Mouse (Mus musculus): ENCODE results near the gene Zfp473.
"Not testable (repeated sequence)": the region's sequence is repeated elsewhere in the genome, so short reads cannot be mapped to it uniquely, and the experiment has no call there.

Gene Zfp473

DNA sequence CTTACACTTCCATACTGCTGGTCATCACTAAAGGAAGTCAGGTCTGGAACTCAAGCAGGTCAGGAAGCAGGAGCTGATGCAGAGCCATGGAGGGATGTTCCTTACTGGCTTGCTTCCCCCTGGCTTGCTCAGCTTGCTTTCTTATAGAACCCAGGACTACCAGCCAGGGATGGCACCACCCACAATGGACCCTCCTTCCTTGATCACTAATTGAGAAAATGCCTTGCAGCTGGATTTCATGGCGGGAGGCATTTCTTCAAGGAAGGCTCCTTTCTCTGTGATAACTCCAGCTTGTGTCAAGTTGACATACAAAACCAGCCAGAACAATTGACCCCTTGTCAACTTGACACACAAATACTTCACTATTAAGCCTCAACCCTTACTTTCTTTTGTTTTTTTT, at the start of gene Zfp473:
Zfp473 (minus strand) TSS at position 101 of the 400 bp plus-strand sequence.
- not testable (repeated sequence) for DNase-seq (ENCODE audit: low read depth, low spot score)

DNA sequence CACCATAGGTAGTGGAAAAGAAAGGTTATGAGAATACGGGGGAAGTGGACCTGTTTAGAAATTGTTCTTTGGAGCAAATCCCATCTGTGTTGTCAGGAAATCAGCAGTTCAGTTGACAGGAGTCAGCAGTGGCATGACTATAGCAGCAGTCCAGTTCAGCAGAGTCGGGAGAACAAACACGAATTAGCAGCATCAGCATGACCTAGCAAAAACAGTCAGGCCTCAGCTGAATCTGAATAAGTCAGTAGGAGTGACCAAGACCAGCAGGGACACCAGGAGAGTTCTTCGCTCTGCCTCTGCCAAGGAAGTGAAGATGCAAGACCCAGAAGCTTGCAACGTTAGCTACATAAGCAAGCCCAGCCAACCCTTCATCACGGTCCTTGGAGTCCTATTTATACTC, 41.9 kb upstream of the Zfp473 start:
- no peak for DNase-seq (ENCODE audit: low read depth, low spot score)

DNA sequence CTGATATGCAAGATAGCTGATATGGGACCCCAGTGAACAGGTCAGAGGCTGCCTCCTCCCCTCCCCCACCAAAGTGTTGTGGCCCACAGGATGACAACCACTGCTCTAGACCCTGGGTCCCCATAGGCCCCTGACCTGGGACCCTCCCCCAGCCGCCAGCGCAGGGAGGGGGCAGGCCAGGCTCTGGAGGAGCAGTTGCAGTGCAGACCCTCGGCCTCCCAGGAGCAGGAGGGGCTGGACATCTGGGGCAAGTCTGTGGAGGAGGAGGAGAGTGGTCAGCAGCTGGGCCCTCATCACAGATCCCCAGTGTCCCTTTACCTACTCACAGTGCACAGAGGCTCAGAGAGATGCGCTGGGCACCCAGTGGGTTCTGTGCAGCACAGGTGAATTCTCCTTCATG, 39.2 kb upstream of the Zfp473 start:
- no peak for DNase-seq (ENCODE audit: low read depth, low spot score)

DNA sequence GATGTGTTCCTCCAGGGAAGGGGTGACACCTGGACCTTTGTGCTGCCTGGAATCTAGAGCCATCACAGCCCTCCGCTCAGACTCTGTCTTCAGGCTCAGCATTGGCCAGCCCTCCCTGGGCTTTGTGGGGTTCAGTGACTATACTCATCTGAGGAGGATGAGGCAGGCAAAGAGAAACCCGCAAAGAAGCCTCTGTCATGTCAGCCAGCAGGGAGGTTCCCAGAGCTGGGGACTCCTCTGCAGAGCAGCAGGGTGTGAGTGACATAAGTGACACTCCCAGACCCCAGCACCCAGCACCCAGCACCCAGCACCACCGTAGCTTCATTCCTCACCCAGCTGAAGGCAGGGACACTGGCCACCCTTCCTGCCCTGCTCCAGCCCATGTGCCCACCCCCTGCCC, 38.7 kb upstream of the Zfp473 start:
- no peak for DNase-seq (ENCODE audit: low read depth, low spot score)

DNA sequence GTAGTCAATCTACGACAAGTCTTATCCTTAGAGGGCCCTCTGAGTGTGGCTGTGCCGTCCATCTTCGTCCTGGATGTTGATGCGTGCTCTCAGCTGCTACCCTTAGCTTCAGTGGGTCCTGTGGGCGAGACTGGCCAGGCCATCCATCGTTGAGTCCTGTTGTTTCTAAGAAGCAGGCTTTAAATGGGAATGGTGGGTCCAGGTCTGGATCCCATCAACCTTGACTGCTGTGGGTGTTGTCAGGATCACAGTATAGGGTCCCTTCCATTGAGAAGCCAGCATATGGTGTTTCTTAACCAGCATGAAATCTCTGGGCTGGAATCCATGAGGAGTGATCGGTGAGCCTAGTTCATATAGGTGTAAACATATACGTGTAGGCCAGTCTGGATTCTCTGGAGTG, 29.3 kb upstream of the Zfp473 start:
- no peak for DNase-seq (ENCODE audit: low read depth, low spot score)

DNA sequence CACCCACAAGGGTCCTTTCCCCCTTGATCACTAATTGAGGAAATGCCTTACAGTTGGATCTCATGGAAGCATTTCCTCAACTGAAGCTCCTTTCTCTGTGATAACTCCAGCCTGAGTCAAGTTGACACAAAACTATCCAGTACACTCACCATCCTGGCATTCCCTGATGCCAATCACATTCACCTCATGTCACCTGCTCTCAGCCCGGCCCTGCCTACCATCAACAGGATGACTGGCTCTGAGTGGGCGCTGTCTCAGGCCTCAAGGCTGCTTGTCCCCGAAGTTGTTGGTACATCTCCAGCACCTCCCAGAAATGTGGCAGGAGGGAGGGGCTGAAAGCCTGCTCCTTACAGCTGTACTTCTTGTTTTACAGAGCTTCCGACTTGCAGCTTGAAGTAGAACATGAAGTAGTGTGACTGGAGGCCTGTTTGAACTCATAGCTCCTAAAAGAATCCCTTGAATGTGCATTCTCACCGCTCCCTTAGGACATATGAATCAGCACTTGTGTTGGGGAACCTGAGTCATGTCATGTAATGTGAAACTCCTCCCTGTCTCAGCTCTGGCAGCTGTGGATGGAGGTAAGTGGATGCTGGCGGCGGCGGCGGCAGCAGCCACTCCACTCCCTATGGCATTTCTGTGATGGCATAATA, 26.1 kb upstream of the Zfp473 start:
- DNase-seq (ENCODE audit: low read depth, low spot score) = no peak

DNA sequence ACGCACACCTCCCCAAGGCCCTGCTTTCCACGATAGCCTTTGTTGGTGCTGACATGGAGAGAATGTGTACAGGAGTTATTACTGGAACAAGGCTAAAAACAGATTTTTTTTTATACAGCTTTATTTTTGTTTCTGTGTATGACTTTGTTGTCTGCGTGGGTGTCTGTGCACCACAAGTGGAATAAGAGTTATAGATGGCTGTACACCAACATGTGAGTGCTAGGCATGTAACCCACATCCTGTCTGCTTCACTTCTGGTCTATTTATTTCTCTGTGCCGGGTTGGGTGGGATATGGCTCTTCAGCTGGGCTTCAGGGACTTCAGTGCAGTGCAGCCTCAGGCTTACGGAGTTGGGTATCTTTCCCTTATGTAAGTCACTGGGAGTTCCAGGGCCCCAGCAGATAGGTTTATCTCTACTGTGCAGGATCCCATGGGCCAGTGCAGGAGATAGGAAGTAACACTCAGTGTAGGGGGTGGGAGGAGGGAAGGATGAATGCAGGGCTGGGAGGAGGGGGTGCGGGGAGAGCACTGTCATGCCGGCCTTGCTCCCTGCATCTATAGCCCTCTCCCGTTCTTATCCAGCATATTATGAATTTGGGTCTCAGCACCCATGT, 21.8 kb upstream of the Zfp473 start:
- no peak for DNase-seq (ENCODE audit: low read depth, low spot score)

DNA sequence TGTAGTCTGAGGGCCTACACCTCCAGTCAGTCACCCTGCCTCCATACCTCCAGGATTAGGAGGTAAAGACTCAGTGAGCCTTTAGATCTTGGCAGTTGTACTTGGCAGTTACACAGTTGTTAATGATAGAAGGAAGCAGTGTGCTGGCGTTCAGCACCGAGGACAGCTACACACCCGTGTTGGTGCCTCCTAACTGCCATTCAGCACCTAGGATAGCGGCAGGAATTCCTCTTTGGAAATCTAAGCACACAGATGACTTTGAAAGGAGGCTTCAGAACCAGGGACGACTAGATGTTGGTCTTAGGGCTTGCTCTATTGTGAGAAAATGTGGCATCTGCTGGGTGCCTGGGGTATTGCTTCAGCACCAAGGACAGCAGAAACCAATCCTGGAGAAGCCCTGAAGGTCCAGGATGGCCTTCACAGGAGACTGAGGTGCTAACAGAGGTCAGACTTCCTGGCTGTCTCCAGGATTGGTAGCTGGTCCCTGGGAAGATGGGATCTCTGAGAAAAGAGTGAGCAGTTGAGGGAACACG, 19.3 kb upstream of the Zfp473 start:
- peak; percentile 91 for DNase-seq (ENCODE audit: low read depth, low spot score)

DNA sequence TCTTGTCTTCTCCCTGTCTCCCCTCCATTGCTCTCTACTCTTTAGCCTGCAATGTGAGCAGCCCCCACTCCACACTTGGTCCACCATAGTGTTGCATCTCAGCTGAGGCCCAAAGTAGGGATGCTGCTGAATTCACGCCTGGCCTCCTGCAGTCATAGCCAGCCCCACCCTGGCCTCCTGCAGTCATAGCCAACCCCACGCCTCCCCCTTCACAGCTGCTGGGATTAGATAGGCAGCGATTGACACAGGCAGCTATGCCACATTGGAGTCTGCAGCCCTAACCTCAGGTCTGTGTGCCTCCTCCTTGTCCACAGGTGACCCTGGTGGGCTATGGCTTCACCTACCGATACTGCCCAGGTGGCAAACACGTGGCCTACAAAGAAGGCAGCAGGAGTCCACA, 17.3 kb upstream of the Zfp473 start:
- DNase-seq (ENCODE audit: low read depth, low spot score) = no peak

DNA sequence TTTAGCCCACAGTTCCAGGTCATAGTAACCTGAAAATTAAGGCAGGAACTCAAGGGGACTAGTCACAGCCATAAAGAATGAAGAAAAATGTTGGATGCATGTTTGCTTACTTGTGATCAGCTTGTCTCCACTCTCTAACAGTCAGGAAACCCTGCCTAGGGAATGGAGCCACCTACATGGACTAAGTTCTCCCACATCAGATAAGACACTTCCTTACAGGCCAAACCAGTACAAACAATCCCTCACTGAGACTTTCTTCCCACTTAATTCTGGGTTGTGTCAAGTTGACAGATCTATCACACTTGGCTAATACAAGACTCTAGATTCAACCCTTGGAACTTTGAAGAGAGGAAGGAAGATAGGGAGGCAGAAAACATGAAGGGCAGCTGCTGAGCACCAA, 9.5 kb upstream of the Zfp473 start:
- DNase-seq (ENCODE audit: low read depth, low spot score) = no peak

DNA sequence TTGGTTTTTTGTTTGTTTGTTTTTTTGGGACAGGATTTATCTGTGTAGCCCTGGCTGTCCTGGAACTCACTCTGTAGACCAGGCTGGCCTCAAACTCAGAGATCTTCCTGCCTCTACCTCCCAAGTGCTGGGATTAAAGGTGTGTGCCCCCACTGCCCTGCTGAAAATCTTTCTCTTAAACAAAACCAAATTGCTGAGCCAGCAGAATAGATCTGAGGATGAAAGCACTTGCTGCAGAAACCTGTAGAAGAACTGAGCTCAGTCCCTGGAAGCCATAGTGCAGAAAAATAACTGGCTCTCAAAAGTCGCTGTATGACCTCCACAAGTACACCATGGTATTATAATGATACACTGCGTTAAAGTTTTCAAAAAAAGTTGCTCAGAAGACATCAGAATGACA, 6.3 kb upstream of the Zfp473 start:
- DNase-seq (ENCODE audit: low read depth, low spot score) = no peak

DNA sequence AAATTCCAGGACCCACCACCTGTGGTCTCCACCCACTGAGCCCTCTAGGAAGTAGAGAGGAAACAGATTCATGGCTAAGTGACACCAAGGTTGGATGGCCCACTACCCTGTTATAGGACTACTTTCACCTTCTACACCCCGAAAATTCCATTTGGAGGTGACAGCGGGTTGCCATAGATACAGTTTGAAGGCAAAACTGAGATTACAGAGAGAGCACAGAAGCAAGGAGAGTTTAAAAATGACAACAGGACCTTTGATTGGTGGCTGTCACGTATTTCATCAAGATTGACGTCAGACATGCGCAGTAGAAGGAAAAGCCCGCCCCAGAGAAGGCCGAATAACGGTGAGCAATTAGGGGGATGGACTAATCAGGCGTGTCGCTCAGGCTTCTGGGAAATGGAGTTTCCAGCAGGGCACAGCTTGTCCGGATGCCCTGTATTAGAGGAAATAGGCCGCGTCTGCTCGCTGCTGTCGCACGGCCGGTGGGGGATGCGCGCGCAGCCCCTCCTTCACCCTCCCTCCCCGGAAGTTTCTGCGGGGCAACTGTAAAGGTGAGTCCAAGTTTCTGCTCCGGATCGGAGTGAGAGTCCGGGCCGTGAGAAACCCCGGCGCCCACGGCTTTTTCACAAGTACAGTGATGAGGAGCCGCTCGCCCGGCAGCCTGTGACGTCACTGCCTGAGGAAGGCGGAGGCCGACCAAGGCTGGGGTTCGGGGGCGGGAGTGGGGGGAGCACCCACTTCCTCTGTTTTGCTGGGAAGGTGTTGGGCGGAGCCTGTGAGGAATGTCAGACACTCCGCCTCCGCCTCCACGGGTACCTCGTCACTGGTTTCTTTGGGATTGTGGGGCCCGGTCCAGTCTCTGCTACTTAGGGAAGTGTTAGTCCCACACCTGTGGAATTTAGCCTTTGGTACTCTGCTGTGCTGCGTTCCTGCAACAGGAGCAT, 2.5 kb downstream of the Zfp473 start, which contains the start of gene Vrk3:
Vrk3 (plus strand) TSS at position 313 of the 944 bp plus-strand sequence.
- peak; percentile 96 for DNase-seq (ENCODE audit: low read depth, low spot score)

DNA sequence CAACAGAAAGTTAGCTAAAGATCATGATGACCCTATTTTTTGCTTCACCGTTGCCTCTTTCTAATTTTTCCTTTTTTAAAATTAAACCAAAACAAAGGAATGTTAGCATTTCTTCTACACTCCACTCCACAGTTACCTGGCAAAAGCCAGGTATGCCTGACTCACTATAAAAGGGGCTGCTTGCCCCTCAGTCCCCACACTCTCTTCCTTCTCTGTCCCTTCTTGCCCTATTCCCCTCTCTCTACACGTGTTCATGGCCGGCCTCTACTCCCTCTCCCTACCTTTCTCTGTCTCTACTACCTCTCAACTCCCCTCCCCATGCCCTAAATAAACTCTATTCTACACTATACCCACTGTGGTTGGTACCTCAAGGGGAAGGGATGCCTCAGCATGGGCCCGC, 3.7 kb downstream of the Zfp473 start:
- no peak for DNase-seq (ENCODE audit: low read depth, low spot score)

DNA sequence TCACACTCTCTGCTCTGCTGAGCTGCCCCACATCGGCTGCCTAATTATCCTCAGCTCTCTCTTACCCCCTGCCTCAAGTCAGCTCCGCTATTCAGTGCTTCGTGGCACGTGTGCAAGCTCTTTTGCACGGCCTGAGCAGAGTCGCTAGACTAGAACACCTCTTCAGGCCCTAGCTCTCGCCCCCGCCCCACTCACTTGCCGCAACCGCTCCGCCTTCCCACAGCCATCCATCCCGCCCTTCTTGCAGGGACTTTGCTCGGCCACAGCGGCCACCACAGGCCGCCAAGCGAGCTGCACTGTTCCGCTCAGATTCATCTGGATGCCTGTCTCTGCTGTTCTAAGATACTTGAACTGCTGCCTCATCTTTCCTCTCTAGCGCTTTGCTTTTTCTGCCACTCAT, 5.8 kb downstream of the Zfp473 start:
- peak; percentile 87 for DNase-seq (ENCODE audit: low read depth, low spot score)

DNA sequence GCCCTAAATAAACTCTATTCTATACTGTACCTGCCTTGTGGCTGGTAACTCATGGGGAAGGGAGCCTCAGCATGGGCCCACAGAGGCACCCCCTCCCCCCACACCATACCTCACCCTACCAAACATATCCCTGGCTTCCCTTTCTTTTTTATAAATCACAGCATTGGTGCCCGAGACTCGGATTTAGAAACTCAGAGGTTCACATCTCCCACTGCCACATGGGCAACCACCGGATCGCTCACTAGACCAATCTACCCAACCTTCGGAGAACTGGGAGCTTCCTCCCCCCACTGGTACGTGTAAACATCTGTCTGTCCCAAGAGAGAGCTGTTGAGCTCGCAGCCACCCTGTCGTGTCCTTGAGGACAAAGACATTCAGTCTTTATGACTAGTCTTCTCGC, 6.6 kb downstream of the Zfp473 start:
- DNase-seq (ENCODE audit: low read depth, low spot score) = no peak

DNA sequence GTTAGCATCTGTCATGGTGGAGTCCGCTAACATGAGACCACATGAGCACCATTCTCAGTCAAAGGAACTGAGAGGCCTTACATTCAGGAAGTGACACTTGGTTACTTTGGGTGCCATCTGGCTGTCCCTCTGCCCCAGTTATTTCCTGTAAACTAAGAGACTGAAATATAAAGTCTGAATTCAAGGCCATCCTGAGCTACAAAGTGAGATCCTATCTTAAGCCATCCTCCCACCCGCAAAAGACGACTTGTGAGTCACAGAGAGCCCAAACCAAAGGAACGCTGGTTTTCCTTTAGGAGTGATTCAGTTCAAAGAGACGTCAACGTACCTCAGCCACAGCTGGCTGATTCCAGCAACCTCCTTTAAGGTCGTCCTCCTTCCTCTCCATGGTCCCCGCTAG, 9.5 kb downstream of the Zfp473 start:
- DNase-seq (ENCODE audit: low read depth, low spot score) = no peak

DNA sequence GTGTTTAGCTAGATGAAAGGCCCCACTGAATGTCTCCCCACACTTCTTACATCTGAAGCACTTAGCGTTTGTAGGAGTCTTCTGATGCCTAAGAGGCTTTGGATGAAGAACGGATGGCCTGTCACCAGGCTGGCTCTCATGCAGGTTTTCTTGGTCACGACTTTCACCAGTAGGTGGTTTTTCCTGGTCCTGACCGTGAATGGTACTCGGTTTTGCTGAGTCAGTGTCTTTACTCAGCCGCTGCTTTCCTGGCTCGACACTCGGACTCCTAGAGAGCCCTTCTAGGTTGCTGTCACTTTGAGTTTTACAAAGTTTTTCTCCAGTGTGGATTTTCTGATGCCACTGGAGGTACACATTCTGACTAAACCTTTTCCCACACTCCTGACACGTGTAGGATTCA, 17.1 kb downstream of the Zfp473 start:
- DNase-seq (ENCODE audit: low read depth, low spot score) = no peak

DNA sequence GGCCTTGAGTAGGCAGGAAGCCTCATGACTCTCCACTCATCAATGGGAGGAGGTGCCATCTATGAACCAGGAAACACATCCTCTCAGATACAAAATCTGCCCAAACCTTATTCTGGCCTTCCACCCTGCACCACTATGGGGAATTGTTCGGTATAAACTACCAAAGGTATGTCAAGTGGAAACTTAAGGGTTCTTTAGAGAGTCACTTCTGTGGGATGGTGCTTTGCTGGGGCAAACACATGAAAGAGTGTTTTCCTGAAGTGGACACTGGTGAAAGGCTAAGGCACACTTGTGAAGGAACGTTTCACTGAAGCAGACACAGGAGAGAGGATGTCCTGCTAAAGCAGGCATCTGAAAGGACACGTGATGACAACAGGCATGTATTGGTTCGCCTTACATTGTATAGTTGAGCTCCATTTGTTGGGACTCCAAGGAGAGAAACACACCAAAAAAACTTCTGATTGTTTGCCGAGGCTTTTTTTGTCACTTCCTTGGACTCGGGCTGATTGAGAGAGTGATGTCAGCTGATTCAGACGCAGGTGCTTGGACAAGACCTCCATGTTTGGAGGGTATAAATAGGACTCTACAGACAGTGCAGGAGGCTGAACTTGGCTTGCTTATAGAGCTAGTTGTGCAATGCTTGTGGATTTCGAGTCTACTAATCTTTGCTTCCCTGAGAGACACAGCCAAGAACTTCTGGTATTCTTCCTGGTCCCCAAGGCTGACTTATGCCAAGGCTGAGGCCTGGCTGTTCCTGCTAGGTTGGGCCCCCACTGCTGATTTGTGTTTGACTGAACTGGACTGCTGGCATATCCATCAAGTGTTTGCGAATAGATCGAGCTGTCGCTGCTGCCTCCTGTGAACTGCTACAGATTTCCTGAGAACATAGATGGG, 22.5 kb downstream of the Zfp473 start:
- no peak for DNase-seq (ENCODE audit: low read depth, low spot score)

DNA sequence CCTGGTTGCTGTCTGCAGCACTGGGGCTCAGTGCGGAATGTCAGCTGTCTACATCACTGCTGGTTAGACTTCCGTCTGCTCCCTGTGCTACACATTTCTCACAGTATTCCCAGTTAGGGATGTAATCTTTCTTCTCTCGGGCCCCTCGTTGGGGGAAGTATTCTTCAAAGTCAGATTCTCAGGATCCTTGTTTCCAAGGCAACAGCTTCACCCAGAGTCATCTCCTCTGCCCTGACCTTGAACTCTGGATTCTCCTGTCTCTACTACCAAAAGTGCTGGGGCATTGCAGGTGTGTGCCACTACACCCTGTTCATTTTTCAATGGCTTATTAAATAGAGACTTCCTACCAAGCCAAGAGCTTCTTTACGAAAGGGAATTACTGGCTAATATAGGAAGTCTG, 23.7 kb downstream of the Zfp473 start:
- no peak for DNase-seq (ENCODE audit: low read depth, low spot score)

DNA sequence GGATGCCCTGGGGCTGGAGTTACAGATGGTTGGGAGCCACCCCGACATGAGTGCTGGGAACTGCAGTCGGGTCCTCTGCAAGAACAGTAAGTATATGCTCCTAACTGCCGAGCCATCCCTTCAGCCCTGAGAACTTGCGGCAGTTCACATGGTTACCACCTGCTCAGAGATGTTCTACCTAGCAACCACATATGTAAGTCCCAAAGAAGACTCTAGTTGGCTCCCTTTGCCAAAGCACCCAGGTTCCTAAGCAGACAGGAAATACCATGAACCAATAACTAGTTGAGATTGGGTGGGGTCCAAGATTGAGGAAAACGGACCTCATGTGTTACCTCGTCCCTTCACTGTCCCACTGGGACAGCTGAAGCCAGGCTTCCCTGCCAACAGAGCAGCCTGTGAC, 24.5 kb downstream of the Zfp473 start:
- no peak for DNase-seq (ENCODE audit: low read depth, low spot score)

DNA sequence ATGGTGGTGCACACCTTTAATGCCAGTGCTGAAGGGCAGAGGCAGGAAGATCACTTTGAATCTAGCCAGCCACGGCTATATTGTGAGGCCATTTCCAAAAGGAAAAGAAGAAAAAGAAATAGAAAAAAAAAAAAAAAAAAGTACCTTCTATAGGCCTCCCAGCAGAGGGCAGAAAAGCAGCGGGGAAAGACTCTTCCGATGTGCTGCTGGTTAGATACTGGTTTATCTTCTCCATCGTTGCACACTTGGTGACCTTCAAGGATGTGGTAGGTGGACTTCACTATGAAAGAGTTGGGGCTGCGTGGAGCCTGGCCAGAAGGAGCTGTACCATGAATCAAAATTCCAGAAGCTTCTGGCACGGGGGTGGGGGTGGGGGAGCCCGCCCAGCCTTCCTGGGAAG, 26.5 kb downstream of the Zfp473 start:
- peak; percentile 30 for DNase-seq (ENCODE audit: low read depth, low spot score)

Measured in mesoderm, embryonic 11.5 days (tissue).